Mouse (Mus musculus) neural tube, embryonic 12.5 days (tissue): ENCODE measurements around the gene Paqr3. TPM values are rescaled to one million over a fixed set of nuclear protein-coding genes. Genes with fewer than 3 reads are reported as not detected.

ENCODE experiments used
- ATAC-seq: fragments of 200-750 bp; cut with Nextera tagmentation; 2 replicates; pipeline ENCODE4 v1.8.0; 2017; ENCODE audit warnings: low read depth, mild to moderate bottlenecking, moderate TSS enrichment, moderate library complexity; ENCODE audit not compliant: low FRiP score
- H3K27ac ChIP-seq: fragments of 300-500 bp; sonication (generic); 2 replicates; pipeline ENCODE4 v1.5.1; 2016
- H3K27me3 ChIP-seq: fragments of 300-500 bp; sonication (generic); replicated peaks from 2 replicates; pipeline ENCODE4 v1.6.1; 2016; ENCODE audit warnings: mild to moderate bottlenecking
- H3K36me3 ChIP-seq: fragments of 300-500 bp; sonication (generic); 2 replicates; pipeline ENCODE4 v1.6.1; 2016; ENCODE audit warnings: mild to moderate bottlenecking
- H3K4me1 ChIP-seq: fragments of 300-500 bp; sonication (generic); 2 replicates; pipeline ENCODE4 v1.6.1; 2016
- H3K4me2 ChIP-seq: fragments of 300-500 bp; sonication (generic); replicated peaks from 2 replicates; pipeline ENCODE4 v1.6.1; 2016; ENCODE audit warnings: mild to moderate bottlenecking
- H3K4me3 ChIP-seq: fragments of 300-500 bp; sonication (generic); 2 replicates; pipeline ENCODE4 v1.5.1; 2016
- H3K9ac ChIP-seq: fragments of 300-500 bp; sonication (generic); 2 replicates; pipeline ENCODE4 v1.6.1; 2016; ENCODE audit warnings: mild to moderate bottlenecking
- H3K9me3 ChIP-seq: fragments of 300-500 bp; sonication (generic); 2 replicates; pipeline ENCODE4 v1.6.1; 2016; ENCODE audit warnings: mild to moderate bottlenecking
- WGBS: fragments of 180-500 bp; shearing (Covaris S2); methylation state at CpG from one replicate; pipeline ENCODE4 v1.1.7; 2016; 5-methylcytosine and 5-hydroxymethylcytosine counted together
- polyA plus RNA-seq: library from polyadenylated mRNA; unstranded; fragments of >200 nt; fragmentation: Nextera tagmentation; extraction: Ambion mirVana; gene quantifications from 2 replicates; pipeline ENCODE4 v1.2.1, GENCODE M21; 2016

Paqr3 gene
- polyA plus RNA-seq, 1 experiment from 2014 or later: 21.0 TPM

GRCm38 (mm10) chr5:97099954-97100353, 11.4 kb downstream of the Paqr3 start:
- no peak for ATAC-seq
- WGBS: 94% methylated on average over 8 of the region's 8 CpGs
- no peak overlapping the region for H3K9ac ChIP-seq
- no peak overlapping the region for H3K4me2 ChIP-seq
- H3K36me3 ChIP-seq: peaks cover 38% of the 10 kb centered on the region
- H3K9me3 ChIP-seq: no peaks in the 10 kb centered on the region
- no peak overlapping the region for H3K27ac ChIP-seq
- H3K4me3 ChIP-seq: no peak overlapping the region
- no peaks in the 10 kb centered on the region for H3K4me1 ChIP-seq
- H3K27me3 ChIP-seq: no peaks in the 10 kb centered on the region

- no peaks in the 10 kb centered on the region for H3K9me3 ChIP-seq
- no peak overlapping the region for H3K27ac ChIP-seq
- H3K36me3 ChIP-seq: peaks cover 39% of the 10 kb centered on the region
- ATAC-seq: no peak
- no peak overlapping the region for H3K4me3 ChIP-seq
- no peaks in the 10 kb centered on the region for H3K4me1 ChIP-seq
- no peaks in the 10 kb centered on the region for H3K27me3 ChIP-seq
- 74% methylated on average over 9 of the region's 9 CpGs for WGBS
- H3K4me2 ChIP-seq: no peak overlapping the region
- no peak overlapping the region for H3K9ac ChIP-seq
Measured at GRCm38 (mm10) chr5:97097631-97098041, 13.8 kb downstream of the Paqr3 start.

- H3K4me2 ChIP-seq: no peak overlapping the region
- no peak overlapping the region for H3K9ac ChIP-seq
- WGBS: 69% methylated on average over 12 of the region's 13 CpGs
- no peak overlapping the region for H3K27ac ChIP-seq
- no peaks in the 10 kb centered on the region for H3K27me3 ChIP-seq
- H3K4me1 ChIP-seq: no peaks in the 10 kb centered on the region
- ATAC-seq: no peak
- H3K9me3 ChIP-seq: no peaks in the 10 kb centered on the region
- H3K4me3 ChIP-seq: no peak overlapping the region
- peaks cover 23% of the 10 kb centered on the region for H3K36me3 ChIP-seq
Measured at GRCm38 (mm10) chr5:97095335-97095734, 16.1 kb downstream of the Paqr3 start.

DNA sequence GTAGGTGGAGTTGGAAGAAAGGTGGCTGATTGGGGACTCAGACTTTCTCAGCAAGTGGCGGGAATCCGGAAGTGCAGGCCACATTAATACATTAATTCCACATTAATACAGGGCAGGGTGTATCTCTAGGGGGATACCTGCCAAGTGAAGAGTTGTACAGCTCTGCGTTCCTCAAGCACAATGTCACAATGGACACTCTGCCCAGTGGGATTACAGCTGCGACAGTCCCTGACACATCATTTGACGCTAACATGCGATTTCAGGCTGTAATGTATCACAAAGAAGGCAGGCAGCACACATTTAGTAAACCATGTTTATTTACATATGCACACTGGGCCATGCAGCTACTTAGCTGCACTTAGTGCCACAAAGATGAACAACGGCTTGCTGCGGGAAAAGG, 18.4 kb downstream of the Paqr3 start:
- Histone ChIP-seq H3K4me2 (no peak overlapping the region), H3K4me3 (no peak overlapping the region), H3K27ac (no peak overlapping the region), H3K4me1 (no peaks in the 10 kb centered on the region), H3K27me3 (no peaks in the 10 kb centered on the region), H3K36me3 (peaks cover 14% of the 10 kb centered on the region; the same call in 1 of the 2 replicates), H3K9ac (no peak overlapping the region), H3K9me3 (no peaks in the 10 kb centered on the region)
- WGBS: 86% methylated on average over 8 of the region's 8 CpGs
- ATAC-seq: no peak

DNA sequence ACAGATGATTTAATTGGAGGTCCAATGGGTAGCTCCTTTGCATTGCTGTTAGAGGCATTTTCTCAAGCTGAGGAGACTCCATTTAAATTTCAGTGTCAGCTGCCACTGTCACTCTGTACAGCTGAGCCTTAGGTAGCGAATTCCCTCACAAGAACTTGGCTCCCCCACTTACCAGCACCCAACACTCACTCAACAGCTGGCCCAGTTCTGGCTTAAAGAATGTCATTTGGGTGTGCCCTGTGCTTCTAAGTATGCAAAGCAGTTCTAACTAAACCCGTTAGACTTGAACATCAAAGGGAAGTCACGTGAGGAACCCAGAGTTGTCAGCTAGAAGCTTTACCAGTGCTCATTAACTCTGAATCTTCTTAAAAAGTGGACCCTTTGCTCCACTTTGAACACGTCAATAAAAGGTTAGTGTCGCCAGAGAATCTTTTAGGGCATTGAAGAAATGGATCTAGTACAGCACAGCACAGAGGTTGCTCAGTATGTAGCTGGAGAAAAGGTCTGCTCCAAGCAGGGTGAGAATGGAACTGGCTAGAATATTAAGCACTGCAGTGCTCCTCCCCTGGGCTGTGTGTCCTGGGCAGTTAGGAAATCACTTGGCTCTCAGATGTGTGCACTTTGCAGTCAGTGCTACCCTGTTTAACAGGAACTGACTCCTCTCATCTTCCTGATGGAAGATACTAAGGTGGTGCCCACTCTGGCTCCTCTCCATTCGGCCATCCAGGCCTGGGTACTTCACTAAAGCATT, 21.2 kb downstream of the Paqr3 start:
- peaks cover 24% of the 10 kb centered on the region for H3K36me3 ChIP-seq

GRCm38 (mm10) chr5:97089426-97089825, 22.0 kb downstream of the Paqr3 start:
- 91% methylated on average over 3 of the region's 3 CpGs for WGBS
- H3K4me2 ChIP-seq: no peak overlapping the region
- no peaks in the 10 kb centered on the region for H3K9me3 ChIP-seq
- no peak overlapping the region for H3K4me3 ChIP-seq
- no peak for ATAC-seq
- no peak overlapping the region for H3K9ac ChIP-seq
- no peaks in the 10 kb centered on the region for H3K4me1 ChIP-seq
- peaks cover 31% of the 10 kb centered on the region for H3K36me3 ChIP-seq
- no peaks in the 10 kb centered on the region for H3K27me3 ChIP-seq
- no peak overlapping the region for H3K27ac ChIP-seq

More for the DNA sequence above, 21.2 kb downstream of the Paqr3 start:
- Histone ChIP-seq H3K9me3 (no peaks in the 10 kb centered on the region), H3K4me3 (no peak overlapping the region), H3K4me1 (no peaks in the 10 kb centered on the region), H3K9ac (no peak overlapping the region), H3K27me3 (no peaks in the 10 kb centered on the region), H3K27ac (no peak overlapping the region), H3K4me2 (no peak overlapping the region)
- WGBS: 74% methylated on average over 6 of the region's 6 CpGs
- no peak for ATAC-seq

DNA sequence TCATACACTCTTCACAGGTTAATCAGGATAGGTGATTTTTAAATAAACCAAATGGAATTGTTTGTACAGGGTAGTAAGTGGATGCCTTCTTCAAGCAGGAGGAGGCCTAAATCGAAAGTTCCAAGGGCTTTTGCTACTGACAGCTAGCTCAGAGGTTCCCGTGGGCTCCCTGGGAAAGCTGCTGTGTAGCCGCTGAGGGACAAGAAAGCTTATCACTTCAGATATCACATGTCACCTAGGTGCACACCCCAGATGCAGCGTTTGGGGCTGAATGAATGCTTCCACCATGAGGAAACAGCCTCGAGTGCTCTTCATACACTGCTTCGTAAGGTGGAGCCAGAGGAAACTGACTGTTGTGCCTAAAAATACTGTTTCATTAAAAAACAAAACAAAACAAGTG, 23.2 kb downstream of the Paqr3 start:
- no peak overlapping the region for H3K9ac ChIP-seq
- WGBS: 90% methylated on average over 6 of the region's 6 CpGs

GRCm38 (mm10) chr5:97087746-97088145, 23.6 kb downstream of the Paqr3 start:
- Histone ChIP-seq H3K27me3 (no peaks in the 10 kb centered on the region), H3K27ac (no peak overlapping the region), H3K4me3 (no peak overlapping the region), H3K4me2 (no peak overlapping the region), H3K9ac (no peak overlapping the region), H3K36me3 (peaks cover 36% of the 10 kb centered on the region), H3K4me1 (no peaks in the 10 kb centered on the region), H3K9me3 (no peaks in the 10 kb centered on the region)
- 95% methylated on average over 16 of the region's 16 CpGs for WGBS
- no peak for ATAC-seq

More for the DNA sequence above, 23.2 kb downstream of the Paqr3 start:
- Histone ChIP-seq H3K9me3 (no peaks in the 10 kb centered on the region), H3K27ac (no peak overlapping the region), H3K4me2 (no peak overlapping the region), H3K4me1 (no peaks in the 10 kb centered on the region), H3K36me3 (peaks cover 34% of the 10 kb centered on the region), H3K27me3 (no peaks in the 10 kb centered on the region), H3K4me3 (no peak overlapping the region)
- no peak for ATAC-seq

DNA sequence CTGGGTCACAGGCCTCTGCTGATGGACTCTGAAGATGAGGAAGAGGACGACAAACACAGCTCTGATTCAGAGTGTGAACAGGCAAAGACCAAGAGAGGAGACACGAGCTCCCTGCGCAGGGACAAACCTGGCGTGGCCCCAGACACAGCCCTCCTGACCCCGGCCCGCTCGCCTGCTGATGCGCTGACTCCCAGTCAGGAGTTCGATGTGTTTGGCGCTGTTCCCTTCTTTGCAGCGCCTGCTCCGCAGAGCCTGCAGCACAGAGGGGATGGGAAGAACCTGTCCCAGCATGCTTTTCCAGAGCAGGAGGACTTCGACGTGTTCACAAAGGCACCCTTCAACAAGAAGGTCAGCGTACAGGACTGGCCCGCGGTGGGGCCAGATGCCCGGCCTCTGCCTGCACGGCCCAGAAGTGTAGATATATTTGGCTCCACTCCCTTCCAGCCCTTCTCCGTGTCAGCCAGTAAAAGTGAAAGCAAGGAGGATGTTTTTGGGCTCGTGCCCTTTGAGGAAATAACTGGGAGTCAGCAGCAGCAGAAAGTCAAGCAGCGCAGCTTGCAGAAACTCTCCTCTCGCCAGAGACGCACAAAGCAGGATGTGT, 24.3 kb downstream of the Paqr3 start:
- no peaks in the 10 kb centered on the region for H3K9me3 ChIP-seq
- no peak for ATAC-seq
- WGBS: 93% methylated on average over 24 of the region's 24 CpGs

GRCm38 (mm10) chr5:97085071-97085470, 26.3 kb downstream of the Paqr3 start:
- no peak for ATAC-seq
- 96% methylated on average over 6 of the region's 6 CpGs for WGBS
- Histone ChIP-seq H3K9me3 (no peaks in the 10 kb centered on the region), H3K9ac (no peak overlapping the region), H3K27me3 (no peaks in the 10 kb centered on the region), H3K4me1 (no peaks in the 10 kb centered on the region), H3K4me3 (no peak overlapping the region), H3K36me3 (peaks cover 37% of the 10 kb centered on the region), H3K4me2 (no peak overlapping the region), H3K27ac (no peak overlapping the region)

More for the DNA sequence above, 24.3 kb downstream of the Paqr3 start:
- no peaks in the 10 kb centered on the region for H3K4me1 ChIP-seq
- H3K27me3 ChIP-seq: no peaks in the 10 kb centered on the region
- H3K36me3 ChIP-seq: peaks cover 37% of the 10 kb centered on the region
- H3K27ac ChIP-seq: no peak overlapping the region
- H3K4me2 ChIP-seq: no peak overlapping the region
- H3K9ac ChIP-seq: no peak overlapping the region
- H3K4me3 ChIP-seq: no peak overlapping the region

DNA sequence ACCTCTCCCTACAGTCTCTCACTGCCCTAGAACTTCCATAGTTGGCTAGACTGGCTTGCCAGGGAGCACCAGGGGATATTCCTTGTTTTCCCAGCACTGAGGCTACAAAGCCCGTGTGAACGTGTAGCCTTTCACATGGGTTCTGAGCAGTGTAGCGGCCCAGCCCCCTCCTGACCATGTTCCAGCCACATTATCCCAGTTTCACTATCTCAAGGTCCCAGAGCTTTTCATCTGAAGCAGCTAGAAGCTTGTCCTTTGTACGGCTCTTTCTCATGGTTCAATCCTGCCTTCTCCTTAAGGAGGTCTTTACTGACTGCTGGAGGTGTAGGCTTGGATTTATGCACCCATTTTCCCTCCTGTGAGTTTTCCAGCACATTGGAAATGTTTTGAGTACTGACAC, 26.9 kb downstream of the Paqr3 start:
- H3K27me3 ChIP-seq: no peaks in the 10 kb centered on the region
- no peaks in the 10 kb centered on the region for H3K4me1 ChIP-seq
- 91% methylated on average over 4 of the region's 4 CpGs for WGBS
- no peak for ATAC-seq
- no peaks in the 10 kb centered on the region for H3K9me3 ChIP-seq
- H3K9ac ChIP-seq: no peak overlapping the region
- H3K36me3 ChIP-seq: peaks cover 37% of the 10 kb centered on the region
- H3K4me2 ChIP-seq: no peak overlapping the region
- H3K27ac ChIP-seq: no peak overlapping the region
- no peak overlapping the region for H3K4me3 ChIP-seq

GRCm38 (mm10) chr5:97083701-97084100, 27.7 kb downstream of the Paqr3 start:
- Histone ChIP-seq H3K9me3 (no peaks in the 10 kb centered on the region), H3K4me2 (no peak overlapping the region), H3K27me3 (no peaks in the 10 kb centered on the region), H3K9ac (no peak overlapping the region), H3K4me3 (no peak overlapping the region), H3K27ac (no peak overlapping the region), H3K36me3 (peaks cover 37% of the 10 kb centered on the region), H3K4me1 (no peaks in the 10 kb centered on the region)
- WGBS: 88% methylated on average over 6 of the region's 6 CpGs
- ATAC-seq: no peak

DNA sequence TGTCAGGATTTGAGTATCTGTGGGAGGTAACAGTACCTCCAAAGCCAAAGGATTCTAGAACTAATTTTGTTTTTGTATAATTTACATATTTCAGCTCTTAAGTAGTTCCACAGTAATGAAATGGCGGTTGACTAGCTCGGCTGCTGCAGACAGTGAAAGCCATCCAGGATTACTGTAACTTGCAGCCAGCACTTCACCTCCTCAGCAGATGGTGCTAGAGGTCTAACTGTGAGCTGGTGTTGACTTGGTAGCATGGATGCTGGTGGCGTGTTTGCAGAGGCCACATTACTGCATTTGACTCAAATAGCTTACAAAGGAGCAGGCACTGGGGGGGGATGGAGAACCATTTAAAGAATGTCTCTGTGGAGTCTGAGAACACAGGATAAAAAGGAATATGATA, 29.9 kb downstream of the Paqr3 start:
- Histone ChIP-seq H3K4me1 (no peaks in the 10 kb centered on the region), H3K27ac (no peak overlapping the region), H3K4me3 (no peak overlapping the region), H3K36me3 (peaks cover 23% of the 10 kb centered on the region), H3K9ac (no peak overlapping the region), H3K27me3 (no peaks in the 10 kb centered on the region), H3K4me2 (no peak overlapping the region), H3K9me3 (no peaks in the 10 kb centered on the region)
- ATAC-seq: no peak
- 76% methylated on average over 3 of the region's 3 CpGs for WGBS
